Mouse (Mus musculus) B cell, adult 2 months (primary cell): ENCODE results near the gene Pak1.
A peak's percentile ranks its signal among the peaks of the same experiment; 100 is the strongest.
"Not testable (repeated sequence)": the region's sequence is repeated elsewhere in the genome, so short reads cannot be mapped to it uniquely, and the experiment has no call there.

Experiments
- DNase-seq, 2 experiments: peaks; one replicate each; pipeline ENCODE4 v3.0.0; 2022

Gene Pak1

DNA sequence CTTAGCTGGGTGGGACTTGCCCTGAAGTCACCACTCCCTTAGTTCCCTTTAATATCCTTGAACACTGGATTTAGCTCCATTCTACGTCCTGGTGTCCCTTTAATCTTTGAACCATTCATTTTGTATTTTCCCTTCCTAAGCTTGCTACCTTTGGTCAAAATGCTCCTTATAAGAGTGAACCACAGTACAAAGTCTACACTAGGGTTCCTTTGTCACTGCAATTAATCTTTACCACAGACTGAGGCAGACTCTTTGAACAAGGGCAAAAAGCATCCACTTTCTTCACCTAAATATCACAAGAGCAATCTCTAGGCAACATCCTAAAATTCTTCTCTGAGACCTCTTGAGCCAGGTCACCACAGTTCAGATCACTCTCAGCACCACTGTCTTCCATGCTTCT lies 8.1 kb upstream of the Pak1 start:
- no peak for DNase-seq

DNA sequence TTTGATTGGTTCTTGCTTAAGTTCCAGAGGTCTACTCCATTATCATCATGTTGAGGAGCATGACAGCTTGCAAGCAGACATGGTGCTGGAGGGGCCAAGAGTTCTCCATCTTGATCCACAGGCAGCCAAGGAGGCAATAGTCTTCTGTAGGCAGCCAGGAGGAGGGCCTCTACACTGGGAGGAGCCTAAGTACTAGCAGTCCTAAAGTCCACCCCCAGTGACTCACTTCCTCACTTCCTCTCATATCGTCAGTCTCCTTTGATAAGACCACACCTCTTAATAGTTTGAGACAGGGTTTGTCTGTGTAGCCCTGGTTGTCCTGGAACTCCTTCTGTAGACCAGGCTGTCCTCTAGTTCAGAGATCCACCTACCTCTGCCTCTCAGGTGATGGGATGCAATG lies 7.5 kb upstream of the Pak1 start:
- no peak for DNase-seq

GRCm38 (mm10) chr7:97781496-97781895 lies 6.8 kb upstream of the Pak1 start:
- no peak for DNase-seq

- DNase-seq, result no peak
Measured at GRCm38 (mm10) chr7:97783523-97783922, 4.8 kb upstream of the Pak1 start.

GRCm38 (mm10) chr7:97788669-97789483 lies 535 bp downstream of the Pak1 start:
- peak; percentile 36 to 40 for DNase-seq

GRCm38 (mm10) chr7:97790272-97790671 lies 1.9 kb downstream of the Pak1 start:
- DNase-seq, result no peak

DNA sequence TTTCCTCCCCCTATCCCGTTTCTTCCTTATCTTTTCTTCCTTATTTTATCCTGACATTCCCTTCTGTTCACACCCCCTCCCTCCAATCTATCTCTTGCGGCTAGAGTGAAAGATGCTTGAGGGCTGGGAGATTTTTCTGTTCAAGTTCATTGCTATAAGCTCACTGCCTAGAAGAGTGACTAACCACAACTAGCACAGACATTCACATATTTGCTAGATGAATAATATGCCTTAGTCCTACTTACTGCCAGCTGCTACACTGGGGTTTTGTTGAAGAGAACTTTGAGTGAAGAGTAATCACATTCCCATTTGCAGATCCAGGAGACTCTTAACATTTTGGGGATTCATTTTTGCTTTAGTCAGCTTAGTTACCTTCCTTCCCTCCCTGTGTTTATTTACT lies 4.0 kb downstream of the Pak1 start:
- DNase-seq, result no peak

DNA sequence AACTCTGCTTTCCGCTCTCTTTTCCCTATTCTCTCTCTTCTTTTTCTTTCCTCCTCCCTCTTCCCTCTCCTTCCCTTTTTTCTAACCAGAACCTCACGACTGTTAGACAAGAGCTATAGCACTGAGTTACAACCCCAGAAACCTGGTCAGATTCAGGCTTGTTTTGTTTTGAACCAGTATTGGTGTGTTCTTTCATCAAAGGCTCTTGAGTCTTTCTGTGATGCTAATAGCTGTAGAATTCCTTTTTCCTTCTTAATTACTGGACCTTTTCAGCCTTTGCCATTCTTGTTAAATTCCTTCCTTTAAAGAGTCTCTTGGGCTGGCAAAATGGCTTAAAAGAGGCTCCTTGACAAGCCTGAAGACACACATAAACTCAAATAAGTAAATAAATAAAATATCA lies 14.8 kb downstream of the Pak1 start:
- no peak for DNase-seq

DNA sequence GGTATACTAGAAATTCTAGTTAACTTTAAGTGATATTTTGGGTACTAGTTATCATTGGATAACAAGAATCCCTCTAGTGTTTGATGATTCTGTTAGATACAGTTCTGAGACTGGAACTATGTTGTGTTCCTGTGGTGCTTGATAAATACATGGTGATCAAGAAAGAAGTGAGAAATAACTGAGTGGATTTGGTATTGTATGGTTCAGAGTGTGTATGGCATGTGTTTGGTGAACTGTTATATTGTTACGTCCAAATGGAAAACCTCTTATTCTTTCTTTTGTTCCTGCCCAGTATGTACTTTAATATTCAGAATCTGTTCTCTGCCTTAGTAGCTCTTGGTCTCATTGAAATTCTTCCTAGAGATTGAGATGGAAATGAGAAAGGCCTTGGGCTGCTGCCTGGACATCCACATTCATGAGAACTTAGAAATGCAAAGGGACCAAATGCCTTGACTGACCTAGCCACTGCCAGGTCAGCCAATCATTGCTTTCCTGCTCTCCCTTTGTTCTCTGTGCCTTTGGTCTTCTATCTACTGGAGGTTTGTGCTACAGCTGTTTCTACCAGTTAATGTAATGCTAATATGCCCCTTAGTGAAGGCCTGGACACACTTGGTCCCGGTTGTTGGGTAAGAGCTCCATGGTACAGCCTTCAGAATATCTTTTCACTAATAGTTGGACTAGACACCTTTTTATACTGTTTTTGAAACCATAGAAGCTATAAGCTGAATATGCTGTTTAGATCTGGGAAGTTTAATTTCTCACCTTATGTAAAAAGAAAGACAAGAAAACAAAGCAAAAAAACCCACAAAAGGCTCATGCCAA lies 16.1 kb downstream of the Pak1 start:
- DNase-seq, result no peak

DNA sequence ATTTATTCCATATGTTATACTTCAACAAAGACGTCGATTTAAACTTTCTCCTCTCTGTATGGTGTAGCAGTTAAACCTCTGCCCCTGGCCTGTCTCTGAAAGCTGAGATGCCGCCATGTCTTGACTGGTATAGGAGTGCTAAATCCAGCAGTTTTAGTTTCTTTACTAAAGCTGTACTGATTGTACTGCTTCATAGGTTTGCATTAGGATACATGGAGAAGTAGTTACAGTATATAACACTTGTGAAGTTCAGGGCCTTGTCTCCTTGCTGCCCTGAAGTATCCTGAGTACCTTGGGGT lies 16.7 kb downstream of the Pak1 start:
- DNase-seq, result no peak

DNA sequence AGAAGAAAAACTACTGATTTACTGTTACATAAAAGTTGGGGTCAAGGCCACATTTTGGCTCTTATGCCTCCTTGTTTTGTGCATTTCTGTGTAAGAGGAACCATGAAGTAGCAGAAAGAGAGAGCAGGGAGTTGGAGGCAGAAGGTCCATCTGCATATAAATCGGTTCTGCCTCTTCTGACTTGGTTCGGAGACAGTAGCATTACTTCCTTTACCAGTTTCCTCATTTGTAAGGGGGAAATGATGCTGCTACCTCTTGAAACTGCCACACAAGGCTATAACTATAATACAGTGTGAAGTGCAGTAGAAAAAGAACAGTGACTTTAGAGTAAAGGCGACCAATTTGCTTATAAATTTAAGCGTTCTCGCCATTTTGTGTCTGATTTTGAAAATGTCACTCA lies 21.0 kb downstream of the Pak1 start:
- DNase-seq, result no peak

DNA sequence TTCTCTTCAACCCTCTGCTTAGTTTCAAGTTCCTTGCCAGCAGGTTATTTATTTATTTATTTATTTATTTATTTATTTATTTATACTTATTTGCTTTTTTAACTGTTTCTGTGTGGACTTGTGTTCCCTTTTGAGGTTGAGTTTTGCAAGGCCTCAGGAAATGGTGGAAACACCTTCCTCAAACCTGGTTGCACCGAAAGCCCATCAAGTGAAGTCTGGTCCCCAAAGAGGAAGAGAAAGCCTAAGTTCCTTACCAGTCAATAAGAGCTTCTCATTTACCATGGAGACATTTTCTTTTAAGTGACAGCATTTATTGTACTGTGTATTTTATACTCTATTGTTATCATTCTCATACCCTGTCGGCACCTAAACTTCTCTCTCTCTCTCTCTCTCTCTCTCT lies 33.5 kb downstream of the Pak1 start:
- no peak for DNase-seq

DNA sequence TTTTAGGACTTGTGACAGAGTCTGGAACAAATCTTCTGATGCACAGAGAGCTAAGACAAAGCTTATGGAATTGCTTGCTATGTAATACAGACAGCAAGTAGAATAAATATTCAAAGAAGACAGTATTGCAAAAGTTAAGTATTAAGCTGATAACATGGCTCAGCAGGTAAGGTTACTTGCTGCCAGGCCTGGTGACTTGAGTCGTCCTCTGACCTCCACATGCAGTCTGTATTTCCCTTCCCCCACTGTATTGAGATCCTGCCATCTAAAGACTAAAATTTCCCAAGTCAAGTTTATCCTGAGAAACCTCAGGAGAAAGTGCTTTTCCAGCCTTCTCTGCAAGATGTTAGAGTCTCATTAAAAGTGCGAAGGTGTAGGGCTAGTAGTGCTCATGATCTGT lies 40.8 kb downstream of the Pak1 start:
- DNase-seq, result no peak

DNA sequence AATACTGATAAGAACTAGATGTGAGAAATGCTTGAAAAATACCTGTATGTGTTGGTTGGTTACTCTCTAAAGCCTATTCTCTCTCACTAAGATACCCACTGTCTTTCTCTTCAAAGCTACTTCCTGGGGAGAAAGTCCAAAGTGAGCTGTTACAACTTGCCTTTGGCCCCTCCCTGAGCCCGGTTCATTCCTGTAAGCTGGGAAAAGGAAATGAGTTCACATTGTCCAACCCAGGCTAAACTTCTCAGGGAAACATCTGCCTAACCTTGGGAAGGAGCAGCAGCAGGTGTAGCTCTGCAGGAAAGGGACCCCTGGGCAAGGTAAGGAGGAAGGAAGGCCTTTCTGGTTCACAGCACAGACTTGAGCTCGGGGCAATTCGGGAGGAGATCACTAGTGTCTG lies 42.4 kb downstream of the Pak1 start:
- no peak for DNase-seq

- DNase-seq, result no peak
Measured at GRCm38 (mm10) chr7:97832987-97833386, 44.6 kb downstream of the Pak1 start.

GRCm38 (mm10) chr7:97838574-97838973 lies 50.2 kb downstream of the Pak1 start:
- no peak for DNase-seq

DNA sequence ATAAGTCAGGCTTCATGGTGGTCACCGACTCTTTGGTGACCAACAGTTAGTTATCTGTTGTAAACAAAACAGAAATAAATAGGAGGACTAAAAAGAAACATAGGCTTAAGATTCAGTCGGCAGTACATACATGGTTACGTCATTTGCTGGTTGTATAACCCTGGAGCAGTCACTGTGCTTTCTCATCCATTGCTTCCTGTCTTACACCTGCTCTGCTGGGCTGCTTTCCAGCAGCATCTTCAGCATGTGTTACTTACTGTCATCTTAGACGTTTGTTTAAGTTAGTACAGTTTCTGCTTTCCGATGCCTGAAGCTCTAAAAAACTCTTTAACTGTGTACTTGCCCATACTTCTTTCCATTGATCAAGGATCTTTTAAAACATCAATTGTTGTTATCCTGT lies 53.0 kb downstream of the Pak1 start:
- no peak for DNase-seq

- DNase-seq, result no peak
Measured at GRCm38 (mm10) chr7:97842332-97842731, 54.0 kb downstream of the Pak1 start.

DNA sequence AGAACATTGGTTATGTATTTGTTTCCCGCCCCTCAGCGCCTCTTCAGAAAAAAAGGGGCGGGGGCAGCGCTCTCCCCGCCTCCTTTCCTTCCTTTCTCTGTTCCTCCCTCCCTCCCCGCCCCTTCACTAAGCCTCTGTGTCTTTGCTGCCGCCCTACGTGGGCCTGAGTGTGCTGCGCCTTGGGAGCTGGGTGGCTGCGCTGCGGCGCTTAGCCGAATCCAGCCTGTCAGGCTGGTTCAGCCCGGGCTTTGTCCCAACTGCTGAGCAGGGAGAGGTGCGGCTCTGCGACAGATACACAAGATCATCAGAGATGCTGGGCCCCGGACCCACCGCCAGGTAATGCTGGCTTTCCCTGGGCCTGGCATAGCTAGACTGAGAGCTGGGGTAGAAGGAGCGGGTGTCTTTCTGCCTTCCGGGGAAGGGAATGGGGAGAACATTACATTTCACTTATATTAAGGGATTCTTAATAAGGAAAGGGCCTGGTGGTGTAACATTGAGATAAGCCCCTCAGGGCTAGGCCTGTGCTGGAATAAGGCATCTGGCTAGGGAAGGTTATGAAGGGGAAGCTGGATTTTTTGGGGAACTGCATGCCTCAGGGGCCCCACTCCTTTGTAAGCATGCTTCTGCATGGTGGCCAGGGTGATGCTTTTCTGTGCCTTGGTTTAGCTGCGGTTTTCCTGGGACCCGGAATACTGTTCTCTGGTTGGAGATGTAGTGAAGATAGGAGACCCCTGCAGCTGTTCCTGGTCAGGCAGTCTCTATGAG lies 54.6 kb downstream of the Pak1 start:
- peak; percentile 68 to 70 for DNase-seq

- DNase-seq, result no peak
Measured at GRCm38 (mm10) chr7:97844419-97844818, 56.1 kb downstream of the Pak1 start.

- no peak for DNase-seq
Measured at GRCm38 (mm10) chr7:97845546-97845945, 57.2 kb downstream of the Pak1 start.

DNA sequence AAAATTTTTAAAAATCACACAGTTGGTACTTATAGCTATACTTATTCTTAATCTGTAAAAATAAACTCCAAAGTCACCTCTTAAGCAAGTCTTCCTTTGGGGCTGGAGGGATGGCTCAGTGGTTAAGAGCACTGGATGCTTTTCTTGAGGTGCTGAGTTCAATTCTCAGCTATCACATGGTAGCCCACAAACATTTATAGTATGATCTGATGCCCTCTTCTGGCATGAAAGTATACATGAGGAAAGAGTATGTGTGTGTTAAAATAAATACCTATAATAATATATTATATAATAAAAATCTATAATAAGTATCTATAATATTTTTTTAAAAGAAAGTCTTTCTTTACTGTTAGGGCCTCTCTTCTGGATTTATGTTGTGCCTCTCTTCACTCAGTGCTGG lies 58.2 kb downstream of the Pak1 start:
- DNase-seq, result no peak

GRCm38 (mm10) chr7:97849557-97849956 lies 61.2 kb downstream of the Pak1 start:
- not testable (repeated sequence) for DNase-seq

- DNase-seq, result no peak
Measured at GRCm38 (mm10) chr7:97850331-97850730, 62.0 kb downstream of the Pak1 start.
